Mouse (Mus musculus) embryonic facial prominence, embryonic 14.5 days (tissue): ENCODE measurements around the gene Btbd1. TPM values are rescaled to one million over a fixed set of nuclear protein-coding genes. Genes with fewer than 3 reads are reported as not detected.
"Not testable (repeated sequence)": the region's sequence is repeated elsewhere in the genome, so short reads cannot be mapped to it uniquely, and the experiment has no call there.

Source experiments
- ATAC-seq: fragments of 200-750 bp; cut with Nextera tagmentation; 2 replicates; pipeline ENCODE4 v1.8.0; 2017; ENCODE audit warnings: low read depth, moderate number of reproducible peaks, moderate TSS enrichment
- DNase-seq: peaks from one replicate; pipeline ENCODE4 v3.0.0-alpha.2; 2015; ENCODE audit warnings: low spot score
- H3K27ac ChIP-seq: fragments of 300-500 bp; sonication (generic); replicated peaks from 2 replicates; pipeline ENCODE4 v1.5.1; 2014; ENCODE audit warnings: low read depth, mild to moderate bottlenecking, low read length, moderate library complexity
- H3K27me3 ChIP-seq: fragments of 300-500 bp; sonication (generic); replicated peaks from 2 replicates; pipeline ENCODE4 v1.6.1; 2014; ENCODE audit warnings: low read length; ENCODE audit not compliant: control insufficient read depth, insufficient read depth
- H3K36me3 ChIP-seq: fragments of 300-500 bp; sonication (generic); 2 replicates; pipeline ENCODE4 v1.6.1; 2014; ENCODE audit warnings: low read length, mixed read lengths; ENCODE audit not compliant: control insufficient read depth, insufficient read depth
- H3K4me1 ChIP-seq: fragments of 300-500 bp; sonication (generic); 2 replicates; pipeline ENCODE4 v1.6.1; 2014; ENCODE audit warnings: antibody characterized with exemption, low read length; ENCODE audit not compliant: control insufficient read depth, insufficient read depth
- H3K4me2 ChIP-seq: fragments of 300-500 bp; sonication (generic); 2 replicates; pipeline ENCODE4 v1.6.1; 2014; ENCODE audit warnings: low read depth, mild to moderate bottlenecking, low read length, moderate library complexity, mixed read lengths
- H3K4me3 ChIP-seq: fragments of 300-500 bp; sonication (generic); 2 replicates; pipeline ENCODE4 v1.5.1; 2014; ENCODE audit warnings: low read depth, mild to moderate bottlenecking, low read length
- H3K9ac ChIP-seq: fragments of 300-500 bp; sonication (generic); 2 replicates; pipeline ENCODE4 v1.6.1; 2014; ENCODE audit warnings: low read depth, mild to moderate bottlenecking, low read length, moderate library complexity, mixed read lengths
- H3K9me3 ChIP-seq: fragments of 300-500 bp; sonication (generic); 2 replicates; pipeline ENCODE4 v1.6.1; 2016; ENCODE audit warnings: low read length; ENCODE audit not compliant: control insufficient read depth
- WGBS: fragments of 180-500 bp; shearing (Covaris S2); extraction: QIAGEN DNeasy Blood & Tissue Kit; methylation state at CpG from one replicate; pipeline ENCODE4 v1.1.7; 2014; 5-methylcytosine and 5-hydroxymethylcytosine counted together
- polyA plus RNA-seq: library from polyadenylated mRNA; unstranded; fragments of >200 nt; fragmentation: Nextera tagmentation; extraction: Ambion mirVana; gene quantifications from 2 replicates; pipeline ENCODE4 v1.2.1, GENCODE M21; 2014

Gene Btbd1
- polyA plus RNA-seq, 1 experiment from 2014 or later = 109 TPM

DNA sequence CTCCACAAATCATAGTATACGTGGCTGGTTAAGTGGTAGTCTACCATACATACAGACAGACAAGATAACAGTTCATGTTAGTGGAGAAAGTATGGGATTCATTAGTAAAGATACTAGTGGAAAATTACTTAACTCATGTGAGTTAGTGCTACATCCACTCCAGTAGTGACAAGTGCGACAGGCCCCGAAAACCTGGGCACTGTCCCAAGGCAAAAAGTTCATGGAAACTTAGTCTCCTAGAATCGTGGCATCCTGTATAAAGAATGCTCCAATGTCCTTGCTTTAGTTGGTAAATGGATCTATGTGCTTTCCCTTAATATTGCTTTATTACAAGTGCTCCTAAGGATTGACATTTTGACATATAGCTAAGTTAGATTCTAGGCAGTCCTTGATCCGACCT is 8.5 kb upstream of the Btbd1 start:
- WGBS = 85% methylated on average over 5 of the region's 5 CpGs
- not testable (repeated sequence) for H3K4me2 ChIP-seq, H3K27me3 ChIP-seq, H3K4me3 ChIP-seq, H3K4me1 ChIP-seq, H3K27ac ChIP-seq, H3K9me3 ChIP-seq, DNase-seq, H3K36me3 ChIP-seq, ATAC-seq, H3K9ac ChIP-seq

DNA sequence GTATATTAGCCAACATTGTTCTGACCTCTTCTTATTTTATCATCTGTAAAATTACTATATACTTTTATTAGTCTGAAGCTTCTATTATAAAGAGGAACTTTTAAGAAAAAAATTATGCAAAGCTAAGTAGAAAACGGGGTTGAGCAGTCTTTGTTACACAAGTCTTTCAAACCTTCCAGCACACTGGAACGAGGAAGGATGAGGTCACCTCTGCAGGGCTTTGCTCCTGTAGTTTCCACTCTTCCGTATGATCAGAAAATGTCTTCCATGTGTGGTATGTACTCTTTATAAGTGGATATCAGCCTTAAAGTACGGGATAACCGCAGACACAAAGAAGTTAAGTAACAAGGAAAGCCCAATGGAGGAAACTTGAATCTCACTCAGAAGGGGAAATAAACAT is 6.2 kb upstream of the Btbd1 start:
- no peak overlapping the region for H3K4me3 ChIP-seq
- H3K4me1 ChIP-seq = no peaks in the 10 kb centered on the region
- no peaks in the 10 kb centered on the region for H3K9me3 ChIP-seq
- 53% methylated on average over 5 of the region's 5 CpGs for WGBS
- H3K27me3 ChIP-seq = no peaks in the 10 kb centered on the region
- ATAC-seq (no peak), DNase-seq (no peak)
- no peak overlapping the region for H3K9ac ChIP-seq
- H3K4me2 ChIP-seq = no peak overlapping the region
- H3K27ac ChIP-seq = no peak overlapping the region
- no peaks in the 10 kb centered on the region for H3K36me3 ChIP-seq

DNA sequence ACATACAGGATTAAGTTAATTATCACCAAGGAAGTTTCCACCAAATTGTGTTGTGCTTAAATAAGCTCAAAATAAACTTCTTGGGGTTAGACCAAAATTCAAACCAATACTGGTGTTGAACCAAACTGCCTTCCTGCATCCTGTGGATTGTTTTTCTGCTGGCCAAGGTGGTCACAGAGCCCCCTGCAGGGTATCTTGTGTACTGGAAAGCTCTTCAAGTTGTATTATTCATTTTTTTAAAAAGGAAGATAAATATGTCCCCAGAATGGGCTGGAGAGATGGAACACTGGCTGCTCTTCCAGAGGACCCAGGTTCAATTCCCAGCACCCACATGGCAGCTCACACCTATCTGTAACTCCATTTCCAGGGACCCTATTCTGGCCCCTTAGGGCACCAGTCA is 5.6 kb upstream of the Btbd1 start:
- Histone ChIP-seq H3K36me3 (no peaks in the 10 kb centered on the region), H3K4me1 (no peaks in the 10 kb centered on the region), H3K4me2 (no peak overlapping the region), H3K27ac (no peak overlapping the region), H3K9ac (no peak overlapping the region), H3K27me3 (no peaks in the 10 kb centered on the region), H3K9me3 (no peaks in the 10 kb centered on the region), H3K4me3 (no peak overlapping the region)
- DNase-seq = no peak
- ATAC-seq = no peak

DNA sequence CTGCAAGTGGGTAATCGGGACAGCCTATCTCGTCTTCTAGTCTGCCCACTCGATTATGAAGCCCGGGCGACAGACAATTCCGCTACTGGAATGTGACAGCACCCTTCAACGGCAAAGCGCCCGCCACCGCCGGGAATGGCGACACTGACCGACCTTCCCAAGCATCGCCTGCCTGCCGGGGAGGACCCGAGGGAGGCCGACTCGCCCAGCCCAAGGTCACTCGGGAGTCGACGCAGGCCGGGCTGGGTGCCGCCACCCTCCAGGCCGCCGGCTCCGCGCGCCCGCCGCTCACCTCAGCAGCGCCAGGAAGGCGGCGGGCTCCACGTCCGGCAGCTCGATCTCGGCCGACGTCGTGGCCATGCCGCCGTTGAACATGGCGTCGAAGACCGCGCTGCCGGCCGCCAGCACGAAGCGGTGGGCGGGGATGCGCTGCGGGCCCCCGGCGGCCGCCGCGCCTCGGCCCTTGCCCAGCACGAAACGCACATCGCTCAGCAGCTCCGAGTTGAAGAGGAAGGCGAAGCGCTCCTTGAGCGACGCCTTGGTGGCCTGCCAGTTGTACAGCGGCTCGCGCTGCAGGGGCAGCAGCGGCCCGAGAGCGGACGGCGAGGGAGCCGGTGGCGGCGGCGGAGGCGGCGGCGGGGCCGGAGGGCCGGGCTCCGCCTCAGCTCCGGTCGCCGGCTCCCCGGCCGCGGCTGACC is 401 bp downstream of the Btbd1 start:
- Histone ChIP-seq H3K27me3 (no peaks in the 10 kb centered on the region), H3K9ac (peak overlapping the region; percentile 82), H3K4me2 (peak overlapping the region; percentile 73), H3K27ac (peak overlapping the region; percentile 93), H3K4me3 (peak overlapping the region; percentile 84), H3K4me1 (peaks cover 41% of the 10 kb centered on the region), H3K9me3 (no peaks in the 10 kb centered on the region), H3K36me3 (no peaks in the 10 kb centered on the region)
- WGBS = 0% methylated on average over 46 of the region's 91 CpGs
- ATAC-seq (peak; percentile 64), DNase-seq (peak; percentile 63)

DNA sequence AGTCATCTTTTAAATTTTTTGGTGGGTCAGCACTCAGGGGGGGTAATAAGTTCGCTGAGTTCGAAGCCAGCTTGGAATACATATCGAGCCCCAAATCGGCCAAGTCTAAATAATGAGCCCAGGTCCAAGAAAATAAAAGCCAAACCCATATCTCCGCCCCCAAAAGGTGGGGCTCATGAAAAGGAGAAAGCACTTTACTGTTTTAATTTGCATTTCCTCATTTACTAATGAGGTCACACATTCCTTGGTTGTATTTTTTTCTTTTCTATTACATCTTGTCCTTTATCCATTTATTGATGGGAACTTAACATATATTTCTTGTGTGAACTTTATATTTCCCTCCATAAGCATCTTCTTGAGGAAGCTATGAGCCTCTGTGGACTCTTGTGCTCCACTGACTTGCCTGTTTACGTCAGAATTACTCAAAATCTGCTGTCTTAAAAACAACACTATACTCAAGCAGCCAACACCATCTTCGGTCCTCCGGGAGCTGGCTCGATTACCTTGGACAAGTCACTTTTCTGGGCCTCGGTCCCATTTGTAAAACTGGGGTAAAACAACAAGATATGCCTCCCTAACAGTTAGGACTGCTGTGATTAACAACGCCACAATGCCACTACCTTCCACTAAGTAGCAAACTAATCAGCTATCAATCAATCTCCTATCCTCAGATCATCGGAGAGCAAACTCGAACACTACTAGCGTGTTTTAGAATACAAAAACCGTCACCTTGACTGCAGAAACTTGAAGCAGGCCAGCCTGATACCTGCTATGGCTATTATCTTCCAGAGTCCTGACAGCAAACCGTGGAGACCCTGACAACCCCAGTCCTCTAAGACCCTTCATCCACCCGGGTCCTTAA is 1.2 kb downstream of the Btbd1 start:
- DNase-seq (no peak), ATAC-seq (no peak)
- Histone ChIP-seq H3K27ac (peak overlapping the region; percentile 93), H3K4me1 (peaks cover 41% of the 10 kb centered on the region), H3K36me3 (no peaks in the 10 kb centered on the region), H3K27me3 (no peaks in the 10 kb centered on the region), H3K4me2 (peak overlapping the region; percentile 73), H3K9ac (peak overlapping the region; percentile 82), H3K9me3 (no peaks in the 10 kb centered on the region), H3K4me3 (peak overlapping the region; percentile 84)
- WGBS = 25% methylated on average over 17 of the region's 17 CpGs

DNA sequence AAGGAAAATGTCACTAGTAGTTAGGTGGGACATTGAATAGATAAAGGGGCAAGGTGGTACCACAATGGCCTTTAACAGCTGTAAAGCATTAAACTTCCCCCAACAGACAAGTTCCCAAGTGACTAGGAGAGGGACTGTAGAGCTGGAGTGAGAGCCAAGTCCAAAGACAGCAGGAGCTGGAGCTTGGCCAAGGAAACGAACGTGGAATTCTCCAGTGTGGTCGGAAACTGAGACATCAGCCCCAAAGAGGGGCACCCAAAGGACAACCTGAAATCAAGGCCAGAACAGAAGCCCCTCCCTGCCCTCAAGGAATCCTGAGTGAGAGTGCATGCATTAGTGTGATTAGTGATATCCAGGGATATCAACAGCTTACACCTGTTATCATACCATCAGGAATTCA is 3.9 kb downstream of the Btbd1 start:
- no peaks in the 10 kb centered on the region for H3K36me3 ChIP-seq
- ATAC-seq = no peak

DNA sequence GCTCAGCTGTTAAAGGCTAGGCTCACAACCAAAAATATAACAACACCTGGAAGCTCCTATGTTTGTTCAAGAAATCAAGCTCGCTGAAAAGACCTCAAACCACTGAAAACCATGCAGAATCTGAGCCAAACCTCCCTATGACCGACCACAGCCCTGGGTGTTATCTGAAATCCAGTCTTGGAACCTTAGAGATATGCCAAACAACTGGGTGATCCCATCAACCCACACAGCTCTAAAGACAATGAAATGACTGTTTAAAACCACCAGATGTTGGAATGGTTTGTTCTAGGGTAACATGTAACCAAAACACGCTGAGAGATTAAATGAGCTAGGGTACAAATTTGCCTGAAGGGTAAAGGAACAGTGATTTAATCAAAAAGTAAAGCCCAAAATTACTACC is 4.3 kb downstream of the Btbd1 start:
- Histone ChIP-seq H3K36me3 (no peaks in the 10 kb centered on the region), H3K4me2 (peak overlapping the region; percentile 32; the same call in 1 of the 2 replicates), H3K27me3 (no peaks in the 10 kb centered on the region), H3K27ac (0 out of 2 replicates have a peak overlapping the region, but pooled peaks have one; percentile 28), H3K4me1 (peaks cover 41% of the 10 kb centered on the region), H3K4me3 (no peak overlapping the region), H3K9me3 (no peaks in the 10 kb centered on the region), H3K9ac (no peak overlapping the region)
- WGBS = 35% methylated on average over 3 of the region's 3 CpGs
- ATAC-seq (no peak; the same call in 1 of the 2 replicates), DNase-seq (no peak)

More for the DNA sequence above, 3.9 kb downstream of the Btbd1 start:
- no peak overlapping the region for H3K4me3 ChIP-seq
- H3K9me3 ChIP-seq = no peaks in the 10 kb centered on the region
- DNase-seq = no peak
- WGBS = 9% methylated on average over 3 of the region's 3 CpGs
- no peak overlapping the region for H3K9ac ChIP-seq
- H3K27ac ChIP-seq = 0 out of 2 replicates have a peak overlapping the region, but pooled peaks have one; percentile 28
- H3K4me2 ChIP-seq = peak overlapping the region; percentile 32
- H3K27me3 ChIP-seq = no peaks in the 10 kb centered on the region
- peaks cover 41% of the 10 kb centered on the region for H3K4me1 ChIP-seq

DNA sequence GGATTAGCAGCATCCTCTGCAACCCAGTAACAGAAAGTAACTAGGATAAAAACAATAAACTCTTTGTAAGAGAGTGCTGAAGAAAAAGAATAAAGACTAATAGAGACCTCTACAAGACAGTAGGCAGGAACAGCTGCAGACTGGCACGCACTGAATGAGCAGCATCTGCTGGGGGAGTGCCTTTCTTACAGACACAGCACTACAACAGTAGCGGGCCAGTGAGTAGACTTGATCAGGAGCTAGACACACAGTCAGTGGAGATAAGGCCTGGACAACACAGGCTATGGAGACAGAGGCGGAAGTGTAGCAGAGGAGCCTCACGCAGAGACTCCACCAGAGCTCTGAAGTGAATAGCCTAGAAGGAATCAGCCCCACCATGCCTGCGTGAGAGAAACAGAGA is 23.2 kb downstream of the Btbd1 start:
- DNase-seq (peak; percentile 57), ATAC-seq (no peak; the same call in 1 of the 2 replicates)
- H3K4me2 ChIP-seq = no peak overlapping the region
- no peaks in the 10 kb centered on the region for H3K27me3 ChIP-seq
- WGBS = 70% methylated on average over 5 of the region's 5 CpGs
- H3K9me3 ChIP-seq = no peaks in the 10 kb centered on the region
- peaks cover 27% of the 10 kb centered on the region; the same call in 1 of the 2 replicates for H3K36me3 ChIP-seq
- no peak overlapping the region for H3K27ac ChIP-seq
- H3K4me3 ChIP-seq = no peak overlapping the region
- H3K4me1 ChIP-seq = no peaks in the 10 kb centered on the region
- H3K9ac ChIP-seq = no peak overlapping the region
